16 mouse cellular contexts compared by ENCODE assay signal in genomic region chr16:28601723-28602122, GRCm38 (mm10).
DNase-seq lines count a peak whose midpoint lies in the region; ATAC-seq lines count a peak whose summit lies in the region.
"Had no signal": no experiment of that assay in that cellular context is flagged by ENCODE, and none has a peak within 500 bp of the region (broad histone marks: within the 10 kb centered on the region; RNA-seq: fewer than 3 reads in every experiment).

No protein-coding gene starts in this region.

- no peak for DNase-seq in cerebellum, postnatal 4 days (ENCODE audit: low spot score in 2 of 2)
- DNase-seq in cerebellum, adult 11-12 months = peak; percentile 85
- DNase-seq in cerebellum, adult 9-10 months = peak; percentile 88
- DNase-seq in cerebellum, postnatal 25 days = peak; percentile 63 to 67
- DNase-seq in layer of hippocampus, adult 18-20 months (ENCODE audit: low spot score in 2 of 2) = no peak
- DNase-seq in lung, postnatal 10 days = no peak
- DNase-seq: adrenal gland, postnatal 14 days; B cell, adult 2 months; gastrocnemius, postnatal 10 days; heart, postnatal 36 days; kidney, adult 8-10 months had no signal

- ATAC-seq in cerebellum, adult (ENCODE audit: insufficient number of reproducible peaks, low FRiP score, low TSS enrichment) = peak; percentile 94
- ATAC-seq in monocyte, adult 5-6 weeks (replicated peaks; ENCODE audit: insufficient number of reproducible peaks, low FRiP score, low TSS enrichment, poor library complexity, severe bottlenecking) = no peak
- ATAC-seq: CD4-positive, CD25-positive, alpha-beta regulatory T cell, adult 4 months; forebrain, embryonic 14.5 days; intestine, embryonic 16.5 days had no signal

Comparison
In these comparisons a context has a peak if more than half of its experiments do, and no peak if none do; other contexts are left out.
1. DNase-seq: peak in cerebellum, adult 11-12 months (single experiment), cerebellum, adult 9-10 months (single experiment) and cerebellum, postnatal 25 days (2 of 2); none in cerebellum, postnatal 4 days (0 of 2), layer of hippocampus, adult 18-20 months (0 of 2) and lung, postnatal 10 days (single experiment).